Mouse (Mus musculus) spleen, adult 2 months (tissue): ENCODE results near the gene Atrip. TPM values are rescaled to one million over a fixed set of nuclear protein-coding genes. Genes with fewer than 3 reads are reported as not detected.

Experiments used
- DNase-seq, 2 experiments: peaks; one replicate each; pipeline versions ENCODE4 v3.0.0 to v3.0.0-alpha.2; 2012 to 2021; ENCODE audit warnings: low spot score in 2 of 2, low read depth in 1 of 2
- H3K27ac ChIP-seq: fragments of 200-500 bp; 2 replicates; pipeline ENCODE4 v1.5.1; 2012; ENCODE audit warnings: low read length, inconsistent platforms; ENCODE audit not compliant: insufficient read depth
- H3K27me3 ChIP-seq: fragments of 200-500 bp; 2 replicates; pipeline ENCODE4 v1.6.1; 2012; ENCODE audit warnings: mild to moderate bottlenecking, moderate library complexity, low read length, inconsistent platforms; ENCODE audit not compliant: control insufficient read depth, insufficient read depth
- H3K36me3 ChIP-seq: fragments of 200-500 bp; 2 replicates; pipeline ENCODE4 v1.6.1; 2012; ENCODE audit warnings: mild to moderate bottlenecking, low read length, inconsistent platforms; ENCODE audit not compliant: control insufficient read depth, insufficient read depth
- H3K4me1 ChIP-seq: fragments of 200-500 bp; 2 replicates; pipeline ENCODE4 v1.6.1; 2011; ENCODE audit warnings: inconsistent platforms; ENCODE audit not compliant: control insufficient read depth, insufficient read depth, insufficient read length
- H3K4me3 ChIP-seq: fragments of 200-500 bp; 2 replicates; pipeline ENCODE4 v1.5.1; 2011; ENCODE audit warnings: mild to moderate bottlenecking, inconsistent platforms; ENCODE audit not compliant: insufficient read depth, insufficient read length; ENCODE audit errors: extremely low read depth
- CTCF ChIP-seq: fragments of 200-500 bp; IDR thresholded peaks from 2 replicates; pipeline ENCODE4 v1.5.1; 2011; ENCODE audit warnings: mild to moderate bottlenecking, inconsistent platforms; ENCODE audit not compliant: insufficient read depth, insufficient read length, insufficient replicate concordance; ENCODE audit errors: extremely low read depth
- POLR2A ChIP-seq: fragments of 200-500 bp; IDR thresholded peaks from 2 replicates; pipeline ENCODE4 v1.6.1; 2011; ENCODE audit warnings: low read depth, low read length, inconsistent platforms
- WGBS: fragments of 180-500 bp; shearing (Covaris S2); methylation state at CpG from one replicate; pipeline ENCODE4 v1.1.7; 2018; 5-methylcytosine and 5-hydroxymethylcytosine counted together
- polyA plus RNA-seq: library from polyadenylated mRNA; depleted of rRNA; stranded (reverse); fragments of >200 nt; gene quantifications from 2 replicates; pipeline ENCODE4 v1.2.3, GENCODE M21; 2012

The Atrip gene
- polyA plus RNA-seq, 1 experiment = 16.2 TPM

DNA sequence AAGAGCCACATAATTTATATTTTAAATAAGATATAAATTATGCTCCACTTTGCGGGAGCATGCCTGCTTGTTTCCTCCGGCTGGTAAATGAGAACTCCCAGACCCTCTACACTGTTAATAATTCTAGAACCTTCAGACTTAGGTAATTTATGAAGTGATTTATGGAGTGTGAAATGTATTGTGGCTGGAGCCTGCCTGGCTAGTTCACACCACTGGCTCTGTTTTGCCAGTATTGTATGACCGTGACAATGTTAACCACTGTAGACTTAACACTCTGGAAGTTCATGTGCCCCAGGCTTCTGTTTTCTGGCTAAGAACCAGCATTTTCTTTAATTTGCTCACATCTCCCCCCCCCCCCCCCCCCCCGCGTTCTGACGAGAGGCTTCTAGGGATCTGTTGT lies 33.4 kb upstream of the Atrip start:
- DNase-seq = no peak
- Histone ChIP-seq H3K4me3 (no peak overlapping the region), H3K4me1 (no peaks in the 10 kb centered on the region), H3K27me3 (no peaks in the 10 kb centered on the region), H3K27ac (no peak overlapping the region), H3K36me3 (no peaks in the 10 kb centered on the region)
- 75% methylated on average over 6 of the region's 6 CpGs for WGBS
- no peak for TF ChIP-seq POLR2A
- no peak for TF ChIP-seq CTCF

GRCm38 (mm10) chr9:109105648-109106047 lies 31.7 kb upstream of the Atrip start:
- Histone ChIP-seq H3K27me3 (no peaks in the 10 kb centered on the region), H3K4me1 (no peaks in the 10 kb centered on the region), H3K4me3 (no peak overlapping the region), H3K27ac (no peak overlapping the region), H3K36me3 (no peaks in the 10 kb centered on the region)
- TF ChIP-seq POLR2A (no peak), CTCF (no peak)
- WGBS = 69% methylated on average over 12 of the region's 12 CpGs
- DNase-seq = no peak

GRCm38 (mm10) chr9:109105011-109105410 lies 31.1 kb upstream of the Atrip start:
- WGBS = 83% methylated on average over 12 of the region's 12 CpGs
- Histone ChIP-seq H3K27me3 (no peaks in the 10 kb centered on the region), H3K4me1 (no peaks in the 10 kb centered on the region), H3K36me3 (no peaks in the 10 kb centered on the region), H3K4me3 (no peak overlapping the region), H3K27ac (no peak overlapping the region)
- no peak for TF ChIP-seq CTCF
- no peak for TF ChIP-seq POLR2A
- DNase-seq = no peak

DNA sequence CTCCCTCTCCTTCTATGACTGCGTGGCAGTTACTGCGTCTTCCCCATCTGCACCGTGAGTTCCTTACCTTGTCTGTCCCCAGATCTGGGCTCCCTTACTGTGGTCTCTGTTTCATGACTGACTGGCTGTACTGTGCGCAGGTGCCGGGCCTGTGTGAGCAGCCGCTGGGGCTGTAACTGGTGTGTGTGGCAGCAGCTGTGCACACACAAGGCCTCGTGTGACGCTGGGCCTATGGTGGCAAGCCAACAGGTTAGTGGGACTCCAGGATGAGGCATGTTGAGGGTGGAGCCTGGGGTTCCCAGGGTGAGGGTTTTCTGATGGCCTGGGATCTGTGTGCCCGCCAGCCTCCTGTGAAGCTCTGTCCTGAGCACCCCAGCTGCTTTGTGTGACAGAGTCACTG lies 30.2 kb upstream of the Atrip start:
- Histone ChIP-seq H3K27ac (no peak overlapping the region), H3K4me3 (no peak overlapping the region), H3K36me3 (no peaks in the 10 kb centered on the region), H3K27me3 (no peaks in the 10 kb centered on the region), H3K4me1 (no peaks in the 10 kb centered on the region)
- no peak for DNase-seq
- no peak for TF ChIP-seq CTCF
- no peak for TF ChIP-seq POLR2A
- WGBS = 86% methylated on average over 9 of the region's 9 CpGs

- Histone ChIP-seq H3K27ac (no peak overlapping the region), H3K27me3 (no peaks in the 10 kb centered on the region), H3K4me3 (no peak overlapping the region), H3K4me1 (no peaks in the 10 kb centered on the region), H3K36me3 (no peaks in the 10 kb centered on the region)
- no peak for DNase-seq
- TF ChIP-seq POLR2A (no peak), CTCF (no peak)
- WGBS = 87% methylated on average over 7 of the region's 7 CpGs
Measured at GRCm38 (mm10) chr9:109103250-109103649, 29.3 kb upstream of the Atrip start.

GRCm38 (mm10) chr9:109102541-109102940 lies 28.6 kb upstream of the Atrip start:
- H3K36me3 ChIP-seq = no peaks in the 10 kb centered on the region
- H3K4me3 ChIP-seq = no peak overlapping the region
- TF ChIP-seq POLR2A (no peak), CTCF (no peak)
- no peak overlapping the region for H3K27ac ChIP-seq
- H3K4me1 ChIP-seq = no peaks in the 10 kb centered on the region
- no peaks in the 10 kb centered on the region for H3K27me3 ChIP-seq
- 83% methylated on average over 3 of the region's 3 CpGs for WGBS
- DNase-seq = no peak

DNA sequence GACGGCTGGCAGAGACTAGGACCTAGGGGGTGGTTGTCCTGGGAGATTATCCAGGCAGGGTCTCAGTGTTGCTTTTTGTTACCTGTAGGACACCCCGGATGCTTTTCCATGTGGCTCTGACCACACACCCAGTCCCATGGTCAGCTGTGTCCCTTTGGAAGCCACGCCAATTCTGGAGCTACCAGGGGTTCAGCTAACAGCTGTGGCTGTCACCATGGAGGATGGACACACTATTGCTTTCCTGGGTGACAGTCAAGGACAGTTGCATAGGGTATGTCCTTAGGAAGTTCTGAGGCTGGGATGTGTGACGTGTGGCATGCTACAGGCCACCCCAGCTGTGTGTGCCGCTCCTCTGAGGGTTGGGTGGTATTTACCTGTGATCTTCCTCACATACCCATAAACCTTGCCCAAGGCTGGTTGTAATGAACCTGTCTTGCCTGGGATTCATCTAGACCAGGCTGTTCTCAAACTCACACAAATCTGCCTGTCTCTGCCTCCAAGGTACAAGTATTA lies 28.1 kb upstream of the Atrip start:
- TF ChIP-seq POLR2A (no peak), CTCF (no peak)
- no peaks in the 10 kb centered on the region for H3K27me3 ChIP-seq
- H3K4me1 ChIP-seq = no peaks in the 10 kb centered on the region
- no peak overlapping the region for H3K27ac ChIP-seq
- no peaks in the 10 kb centered on the region for H3K36me3 ChIP-seq
- H3K4me3 ChIP-seq = no peak overlapping the region
- 93% methylated on average over 5 of the region's 5 CpGs for WGBS
- no peak for DNase-seq
